Mouse (Mus musculus) megakaryocyte, embryonic 14.5 days (primary cell): Measurements from ENCODE around the gene Zg16. TPM values are rescaled to one million over a fixed set of nuclear protein-coding genes. Genes with fewer than 3 reads are reported as not detected.

Experiments
- H3K27me3 ChIP-seq: replicated peaks from 2 replicates; pipeline ENCODE3; 2012; ENCODE audit warnings: inconsistent platforms
- H3K36me3 ChIP-seq: replicated peaks from 2 replicates; pipeline ENCODE3; 2012; ENCODE audit warnings: low read length, inconsistent platforms, mixed read lengths
- H3K4me1 ChIP-seq: 2 replicates; pipeline ENCODE4 v1.6.1; 2012; ENCODE audit warnings: inconsistent platforms
- H3K4me3 ChIP-seq: replicated peaks from 2 replicates; pipeline ENCODE3; 2012; ENCODE audit warnings: moderate library complexity, mild to moderate bottlenecking, inconsistent platforms
- H3K9me3 ChIP-seq: 2 replicates; pipeline ENCODE4 v1.6.1; 2012; ENCODE audit warnings: inconsistent platforms
- FLI1 ChIP-seq: IDR thresholded peaks from 2 replicates; pipeline ENCODE4 v1.6.1; 2012; ENCODE audit warnings: low read length, inconsistent platforms, mixed read lengths
- GATA1 ChIP-seq: IDR thresholded peaks from 3 replicates; pipeline ENCODE4 v1.6.1; 2012; ENCODE audit warnings: mixed read lengths, low read length, inconsistent platforms, borderline replicate concordance
- polyA plus RNA-seq: library from polyadenylated mRNA; stranded (reverse); fragments of >175 nt; gene quantifications from 2 replicates; pipeline ENCODE4 v1.2.3, GENCODE M21; 2012; ENCODE audit warnings: low replicate concordance; ENCODE audit not compliant: insufficient read depth

The Zg16 gene
- polyA plus RNA-seq, 1 experiment: not detected

DNA sequence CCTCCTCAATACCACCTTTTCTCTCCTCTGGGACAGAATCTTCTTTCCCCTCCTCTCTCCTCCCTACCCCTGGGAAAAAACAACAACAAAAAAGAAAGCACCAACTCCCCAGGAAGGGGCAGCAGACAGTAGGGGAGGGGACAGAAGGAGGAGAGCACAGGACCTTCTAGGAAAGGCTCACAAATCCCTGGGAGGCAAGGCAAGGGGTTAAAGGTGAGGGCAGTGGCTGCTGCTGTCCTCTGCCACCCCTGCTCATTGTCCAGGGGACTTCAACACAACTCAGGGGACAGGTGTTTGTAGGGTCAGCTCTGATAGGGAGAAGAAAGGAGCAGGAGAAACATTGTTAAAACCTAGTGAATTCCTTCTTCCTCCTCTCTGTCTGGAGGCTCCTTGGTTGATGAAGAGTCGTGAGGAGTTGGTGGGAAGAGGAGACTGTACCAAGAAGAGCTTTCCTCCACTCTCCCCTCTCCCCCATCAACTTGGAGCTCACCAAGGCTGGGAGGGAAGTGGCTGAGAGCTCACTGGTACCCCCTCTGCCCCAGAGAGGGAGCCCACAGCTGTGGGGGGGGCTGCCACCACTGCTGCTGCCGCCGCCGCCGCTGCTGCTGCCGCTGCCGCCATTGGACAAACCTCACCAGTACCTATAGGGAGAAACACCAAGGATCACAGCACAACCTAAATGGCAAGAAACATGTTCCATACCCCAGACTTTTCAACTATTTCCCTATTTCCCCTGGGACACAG, 64.4 kb downstream of the Zg16 start:
- Histone ChIP-seq H3K4me1 (peaks cover 76% of the 10 kb centered on the region), H3K9me3 (no peaks in the 10 kb centered on the region), H3K27me3 (no peaks in the 10 kb centered on the region), H3K4me3 (peak overlapping the region; percentile 96), H3K36me3 (peaks cover 48% of the 10 kb centered on the region)
- no peak for TF ChIP-seq GATA1
- no peak for TF ChIP-seq FLI1

DNA sequence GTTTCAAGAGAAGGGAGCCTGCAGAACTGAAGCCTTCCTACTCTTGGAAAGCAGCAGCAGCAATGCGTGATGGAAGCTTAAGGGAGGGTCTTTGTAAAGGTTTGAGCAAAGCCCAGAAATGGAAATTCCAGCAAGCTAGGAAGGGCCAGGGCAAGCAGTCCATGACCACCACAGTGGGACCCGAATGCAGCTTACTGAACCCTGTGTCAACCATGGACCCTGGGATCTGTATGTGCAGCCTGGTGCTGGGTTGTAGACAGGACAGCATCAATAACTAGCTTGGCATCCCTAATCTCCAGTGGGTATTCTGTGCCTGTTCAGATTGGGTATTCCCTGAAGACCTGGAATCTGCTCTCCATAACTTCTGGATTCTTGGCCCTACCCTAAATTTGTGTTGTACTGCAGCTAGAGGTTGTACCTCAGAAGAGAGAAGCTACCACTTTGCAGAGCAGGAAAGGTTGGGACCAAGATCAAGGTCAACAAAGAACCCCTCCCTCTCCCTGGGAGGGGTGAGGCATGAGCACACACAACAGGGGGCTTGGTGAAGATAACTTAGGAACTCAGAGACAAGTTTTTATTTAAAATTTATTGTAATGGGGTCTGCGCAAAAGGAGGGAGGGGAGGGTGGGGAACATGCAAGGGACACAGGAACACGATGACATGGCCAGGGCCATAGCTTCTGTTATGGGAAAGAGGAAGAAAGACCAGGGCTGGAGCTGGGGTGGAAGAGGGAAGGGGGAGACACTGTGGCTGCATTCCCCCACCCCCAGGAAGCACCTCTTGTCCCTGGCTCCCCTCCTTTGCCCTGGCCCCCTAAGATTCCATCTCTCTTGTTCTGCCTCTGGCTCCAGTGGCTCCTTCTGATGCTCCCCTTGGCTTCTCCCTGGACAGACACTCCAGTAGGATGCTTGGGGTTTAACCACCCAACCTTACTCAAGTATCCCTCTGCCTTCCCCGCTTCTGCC, 65.3 kb downstream of the Zg16 start:
- H3K4me1 ChIP-seq: peaks cover 77% of the 10 kb centered on the region
- peaks cover 48% of the 10 kb centered on the region for H3K36me3 ChIP-seq
- H3K9me3 ChIP-seq: no peaks in the 10 kb centered on the region
- peak overlapping the region; percentile 83 for H3K4me3 ChIP-seq
- H3K27me3 ChIP-seq: no peaks in the 10 kb centered on the region
- no peak for TF ChIP-seq FLI1
- no peak for TF ChIP-seq GATA1

DNA sequence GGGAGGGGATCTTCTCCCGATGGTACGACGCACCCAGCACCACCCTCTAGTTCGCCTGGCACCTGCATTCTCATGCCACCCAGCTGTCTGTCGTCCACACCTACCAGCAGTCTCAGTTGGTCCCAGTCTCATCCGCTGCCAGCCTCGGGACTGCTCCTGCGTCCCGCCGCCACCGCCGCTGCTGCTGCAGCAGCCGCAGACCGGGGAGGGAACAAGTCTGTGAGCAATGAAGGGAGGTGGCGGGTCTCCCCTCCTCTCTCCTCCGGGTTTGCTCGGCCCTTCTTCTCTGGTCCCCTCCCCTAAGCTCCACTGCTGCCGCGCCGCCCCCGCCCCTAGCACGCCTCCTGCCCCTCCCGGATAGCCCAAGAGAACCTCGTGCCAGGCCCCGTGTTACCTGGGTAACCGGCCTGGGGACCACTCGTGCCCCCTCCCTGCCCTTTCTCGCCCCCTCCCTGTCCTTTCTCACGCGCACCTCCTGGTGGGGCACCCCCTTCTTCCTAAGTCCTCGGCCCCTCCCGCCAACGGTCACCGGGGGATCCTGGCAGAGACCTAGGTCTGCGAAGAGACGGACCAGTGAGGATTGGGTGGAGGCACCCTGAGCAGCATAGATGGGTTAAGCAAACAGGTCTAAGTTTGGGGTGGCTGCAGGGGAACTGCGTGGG, 66.1 kb downstream of the Zg16 start, which contains the start of the genes Gm42742 and Prrt2:
Gene Gm42742, minus strand, starts transcription at position 197 of the 662 bp plus-strand sequence.
Gene Prrt2, minus strand, starts transcription at position 311 of the 662 bp plus-strand sequence.
- Histone ChIP-seq H3K27me3 (no peaks in the 10 kb centered on the region), H3K4me1 (peaks cover 82% of the 10 kb centered on the region), H3K4me3 (peak within 1 kb of the TSS; percentile 83), H3K9me3 (no peaks in the 10 kb centered on the region), H3K36me3 (peaks cover 48% of the 10 kb centered on the region)
- TF ChIP-seq GATA1 (no peak), FLI1 (no peak)

DNA sequence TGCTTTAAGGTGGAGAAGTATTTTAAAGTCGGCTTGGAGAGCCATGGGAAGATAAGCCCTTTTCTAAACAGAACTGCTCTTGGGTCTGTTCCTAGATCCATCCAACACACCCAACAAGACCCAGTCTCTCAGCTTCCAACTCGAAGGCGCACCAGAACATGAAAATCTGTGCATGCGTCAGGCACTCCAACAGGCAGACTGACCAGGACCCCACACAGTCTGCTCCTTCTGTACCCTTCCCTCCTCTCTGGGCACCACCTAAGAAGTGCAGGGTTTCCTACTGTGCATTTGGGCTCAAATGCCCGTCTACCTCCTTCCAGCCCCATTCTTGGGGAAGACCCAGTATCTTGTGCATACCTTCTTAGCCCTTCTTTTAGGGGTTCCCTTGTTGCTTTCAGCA, 66.6 kb downstream of the Zg16 start:
- Histone ChIP-seq H3K4me3 (peak overlapping the region; percentile 83), H3K9me3 (no peaks in the 10 kb centered on the region), H3K4me1 (peaks cover 87% of the 10 kb centered on the region), H3K36me3 (peaks cover 53% of the 10 kb centered on the region), H3K27me3 (no peaks in the 10 kb centered on the region)
- TF ChIP-seq GATA1: no peak
- no peak for TF ChIP-seq FLI1

DNA sequence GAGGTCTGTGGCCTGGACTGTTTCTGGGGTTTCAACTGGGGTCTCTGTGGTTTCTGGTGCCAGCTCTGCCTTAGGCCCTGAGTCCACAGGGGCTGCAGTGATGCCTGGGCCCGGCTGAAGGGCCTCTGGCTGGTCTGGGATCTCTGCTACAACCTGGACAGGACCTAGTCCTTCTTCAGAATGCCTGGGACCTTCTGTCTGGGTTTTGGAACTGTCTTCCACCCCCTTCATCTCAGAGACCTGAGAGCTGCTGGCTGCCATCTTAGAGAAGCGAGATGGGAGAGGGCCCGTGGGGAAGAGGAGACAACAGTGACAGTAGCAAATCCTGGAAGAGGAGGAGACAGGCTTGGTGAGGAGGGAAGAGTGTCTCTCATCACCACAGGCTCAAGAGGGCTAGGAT, 67.1 kb downstream of the Zg16 start:
- H3K27me3 ChIP-seq: no peaks in the 10 kb centered on the region
- H3K4me1 ChIP-seq: peaks cover 87% of the 10 kb centered on the region
- peaks cover 57% of the 10 kb centered on the region for H3K36me3 ChIP-seq
- H3K9me3 ChIP-seq: no peaks in the 10 kb centered on the region
- no peak overlapping the region for H3K4me3 ChIP-seq
- TF ChIP-seq GATA1 (no peak), FLI1 (no peak)

DNA sequence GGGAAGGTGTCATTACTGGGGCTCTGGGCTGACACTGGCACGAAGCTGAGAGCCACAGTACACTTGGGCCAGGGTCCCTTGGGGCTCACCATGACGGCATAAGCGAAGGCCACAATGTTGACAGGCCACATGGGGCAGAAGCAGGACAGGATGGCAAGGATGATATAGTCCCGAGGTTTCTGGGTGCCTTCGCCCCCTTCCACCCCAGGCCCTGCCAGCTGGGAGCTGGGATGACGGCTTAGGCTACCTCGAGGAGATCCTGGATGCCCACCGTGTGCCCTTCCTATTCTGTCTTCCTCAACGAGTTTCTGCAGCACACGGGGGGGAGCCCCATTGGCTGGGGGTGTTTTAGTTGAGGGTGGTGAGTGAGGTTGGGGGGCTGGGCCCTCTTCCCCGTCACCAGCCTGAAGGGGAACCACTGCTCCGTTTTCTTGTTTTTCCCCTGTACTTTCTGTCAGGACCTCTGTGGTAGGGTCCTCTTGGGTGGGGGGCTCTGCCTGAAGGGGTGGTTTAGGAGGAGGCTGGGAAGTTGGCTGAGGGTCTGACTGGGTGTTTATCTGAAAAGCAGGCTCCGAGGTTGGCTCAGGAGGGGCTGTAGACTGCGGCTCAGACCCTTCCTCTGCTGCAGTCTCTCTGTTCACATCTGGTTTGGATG, 67.7 kb downstream of the Zg16 start:
- H3K36me3 ChIP-seq: peaks cover 53% of the 10 kb centered on the region
- TF ChIP-seq FLI1 (no peak), GATA1 (no peak)
- peaks cover 87% of the 10 kb centered on the region for H3K4me1 ChIP-seq

DNA sequence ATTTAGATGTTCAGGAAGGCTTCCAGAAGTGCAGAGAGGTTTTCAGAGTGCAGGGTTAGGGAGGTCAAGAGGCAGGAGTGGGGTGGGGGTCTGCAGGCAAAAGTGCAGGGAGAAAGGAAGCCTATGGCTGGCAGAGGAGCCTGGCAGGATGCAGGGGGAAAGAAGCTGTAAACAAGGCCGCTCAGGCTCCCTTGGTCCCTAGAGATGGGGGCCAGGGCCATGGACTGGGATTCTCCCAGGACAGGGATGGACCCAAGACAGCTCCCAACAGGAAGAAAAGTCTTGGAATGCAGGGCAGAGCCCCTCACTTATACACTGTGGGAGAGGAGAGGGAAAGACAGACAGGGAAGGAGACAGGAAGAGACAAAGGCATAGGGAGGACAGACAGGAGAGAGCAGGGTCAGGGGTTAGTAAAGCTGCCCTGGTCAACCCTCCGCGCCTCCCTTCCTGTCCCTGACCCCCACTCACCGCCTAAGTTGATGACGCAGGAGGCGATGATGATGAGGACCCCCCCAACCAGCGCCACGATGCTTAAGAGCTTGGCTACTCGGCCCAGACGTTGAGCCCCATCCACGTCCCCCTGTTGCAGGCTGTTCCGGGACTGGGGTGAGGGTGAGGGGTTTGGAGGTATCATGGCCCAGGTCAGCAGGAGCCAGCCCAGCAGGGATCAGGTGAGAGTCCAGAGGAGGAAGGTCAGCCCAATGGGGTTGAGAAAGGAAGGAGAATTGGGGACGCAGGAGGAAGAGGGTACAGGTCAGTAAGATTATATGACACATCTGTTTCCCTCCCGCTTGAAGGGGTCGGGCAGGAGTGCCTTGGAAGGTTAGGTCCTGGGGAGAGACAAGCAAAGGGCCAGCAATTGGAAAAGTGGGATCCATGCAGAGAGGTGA, 68.5 kb downstream of the Zg16 start:
- Histone ChIP-seq H3K27me3 (no peaks in the 10 kb centered on the region), H3K4me1 (peaks cover 79% of the 10 kb centered on the region), H3K9me3 (no peaks in the 10 kb centered on the region), H3K36me3 (peaks cover 46% of the 10 kb centered on the region), H3K4me3 (no peak overlapping the region)
- no peak for TF ChIP-seq GATA1
- TF ChIP-seq FLI1: no peak

More for the DNA sequence above, 67.7 kb downstream of the Zg16 start:
- Histone ChIP-seq H3K27me3 (no peaks in the 10 kb centered on the region), H3K4me3 (no peak overlapping the region), H3K9me3 (no peaks in the 10 kb centered on the region)

DNA sequence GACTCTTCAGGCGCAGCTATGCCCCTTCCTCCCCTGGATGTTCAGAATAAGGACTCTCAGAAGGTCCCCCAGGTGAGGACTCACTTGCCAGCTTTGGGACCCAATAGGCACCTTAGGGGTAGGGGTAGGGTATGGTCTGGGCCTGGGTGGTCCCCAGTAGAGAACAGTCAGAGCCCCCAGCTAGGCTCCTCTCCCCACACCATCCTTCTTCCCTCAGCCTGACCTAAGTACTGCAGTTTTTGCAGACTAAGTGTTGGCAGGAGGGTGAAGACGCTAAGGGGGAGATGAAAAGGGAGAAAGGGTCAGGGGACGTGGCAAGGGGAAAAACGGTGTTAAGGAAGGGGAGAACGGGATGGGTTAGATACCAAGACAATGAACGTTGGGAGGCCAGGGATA, 69.2 kb downstream of the Zg16 start:
- H3K27me3 ChIP-seq: no peaks in the 10 kb centered on the region
- H3K4me1 ChIP-seq: peaks cover 79% of the 10 kb centered on the region
- H3K36me3 ChIP-seq: peaks cover 46% of the 10 kb centered on the region
- H3K9me3 ChIP-seq: no peaks in the 10 kb centered on the region
- TF ChIP-seq GATA1 (no peak), FLI1 (no peak)
- no peak overlapping the region for H3K4me3 ChIP-seq
